Mouse (Mus musculus) liver, embryonic 11.5 days (tissue): ENCODE measurements at regions not wholly inside any gene's neighbourhood (a gene's known extent, or its start where the extent isn't known, plus 50 kb on each side); places are given as distances from the start of the nearest gene placed in this dataset.

Source experiments
- ATAC-seq: fragments of 200-750 bp; cut with Nextera tagmentation; replicated peaks from 2 replicates; pipeline ENCODE4 v1.8.0; 2017; ENCODE audit warnings: moderate number of reproducible peaks, mild to moderate bottlenecking, moderate TSS enrichment, moderate library complexity; ENCODE audit not compliant: low FRiP score
- DNase-seq: peaks from one replicate; pipeline ENCODE4 v3.0.0-alpha.2; 2017; ENCODE audit warnings: low spot score
- H3K27ac ChIP-seq: fragments of 300-500 bp; sonication (generic); 2 replicates; pipeline ENCODE4 v1.5.1; 2014; ENCODE audit warnings: mild to moderate bottlenecking, low read depth, low read length, control low read depth
- H3K27me3 ChIP-seq: fragments of 300-500 bp; sonication (generic); replicated peaks from 2 replicates; pipeline ENCODE4 v1.6.1; 2014; ENCODE audit warnings: low read length, mixed read lengths; ENCODE audit not compliant: control insufficient read depth, insufficient read depth
- H3K36me3 ChIP-seq: fragments of 300-500 bp; sonication (generic); 2 replicates; pipeline ENCODE4 v1.6.1; 2014; ENCODE audit warnings: mild to moderate bottlenecking, low read length, moderate library complexity, mixed read lengths; ENCODE audit not compliant: control insufficient read depth, insufficient read depth
- H3K4me1 ChIP-seq: fragments of 300-500 bp; sonication (generic); replicated peaks from 2 replicates; pipeline ENCODE4 v1.6.1; 2014; ENCODE audit warnings: low read length, mixed read lengths; ENCODE audit not compliant: control insufficient read depth, insufficient read depth
- H3K4me2 ChIP-seq: fragments of 300-500 bp; sonication (generic); 2 replicates; pipeline ENCODE4 v1.6.1; 2014; ENCODE audit warnings: mild to moderate bottlenecking, control low read depth, moderate library complexity
- H3K4me3 ChIP-seq: fragments of 300-500 bp; sonication (generic); 2 replicates; pipeline ENCODE4 v1.5.1; 2014; ENCODE audit warnings: low read depth, low read length, control low read depth
- H3K9ac ChIP-seq: fragments of 300-500 bp; sonication (generic); 2 replicates; pipeline ENCODE4 v1.6.1; 2014; ENCODE audit warnings: low read depth, low read length, control low read depth
- H3K9me3 ChIP-seq: fragments of 300-500 bp; sonication (generic); 2 replicates; pipeline ENCODE4 v1.6.1; 2016; ENCODE audit warnings: low read length, inconsistent platforms, mixed read lengths; ENCODE audit not compliant: control insufficient read depth
- WGBS: fragments of 180-500 bp; shearing (Covaris S2); extraction: QIAGEN DNeasy Blood & Tissue Kit; methylation state at CpG from one replicate; pipeline ENCODE4 v1.1.7; 2014; 5-methylcytosine and 5-hydroxymethylcytosine counted together

DNA sequence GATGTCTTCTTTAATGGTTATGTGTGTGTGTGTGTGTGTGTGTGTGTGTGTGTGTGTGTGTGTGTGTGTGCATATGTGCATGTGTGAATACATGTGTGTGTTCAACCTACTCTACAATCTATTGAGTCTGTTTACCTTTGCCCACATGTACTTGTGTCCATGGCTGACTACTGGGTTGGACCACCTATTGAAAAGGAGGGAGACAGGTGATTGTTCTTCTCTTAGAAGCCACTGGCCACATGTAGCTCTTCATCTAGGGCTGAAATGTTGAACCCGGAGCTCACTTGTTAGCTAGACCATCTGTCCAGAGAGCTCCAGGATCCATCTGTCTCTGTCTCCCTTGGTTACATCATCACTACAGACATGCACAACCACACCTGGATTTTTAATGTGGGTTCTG, 141.8 kb upstream of the Jade1 start:
- Histone ChIP-seq H3K4me1 (no peaks in the 10 kb centered on the region), H3K27me3 (no peaks in the 10 kb centered on the region), H3K4me2 (no peak overlapping the region), H3K4me3 (no peak overlapping the region), H3K9me3 (no peaks in the 10 kb centered on the region), H3K27ac (no peak overlapping the region), H3K9ac (no peak overlapping the region), H3K36me3 (no peaks in the 10 kb centered on the region)
- DNase-seq = no peak
- WGBS = 93% methylated on average over 1 of the region's 1 CpGs
- ATAC-seq = no peak

DNA sequence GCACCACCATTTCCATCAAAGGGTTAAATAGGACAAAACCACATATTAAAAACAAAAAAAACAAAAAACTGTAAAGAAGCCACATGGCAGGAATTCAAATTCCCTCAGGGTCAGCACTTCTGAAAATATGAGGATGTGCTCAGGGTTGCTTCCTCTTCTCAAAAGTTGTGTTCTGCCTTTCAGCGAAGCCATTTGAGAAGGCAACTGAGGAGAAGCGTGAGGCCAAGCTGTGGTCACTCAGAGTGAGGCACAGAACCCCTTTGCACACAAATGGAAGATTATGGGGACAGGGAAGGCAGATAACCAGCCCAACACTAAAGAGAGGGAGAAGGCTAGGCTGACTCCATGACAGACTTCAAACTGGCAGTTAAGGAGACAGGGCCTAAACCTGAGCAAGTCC, 142.8 kb upstream of the Jade1 start:
- Histone ChIP-seq H3K9me3 (no peaks in the 10 kb centered on the region), H3K27me3 (no peaks in the 10 kb centered on the region), H3K4me1 (no peaks in the 10 kb centered on the region), H3K4me3 (no peak overlapping the region), H3K27ac (no peak overlapping the region), H3K36me3 (no peaks in the 10 kb centered on the region), H3K9ac (no peak overlapping the region), H3K4me2 (no peak overlapping the region)
- no peak for ATAC-seq
- DNase-seq = no peak
- WGBS = 59% methylated on average over 2 of the region's 2 CpGs

DNA sequence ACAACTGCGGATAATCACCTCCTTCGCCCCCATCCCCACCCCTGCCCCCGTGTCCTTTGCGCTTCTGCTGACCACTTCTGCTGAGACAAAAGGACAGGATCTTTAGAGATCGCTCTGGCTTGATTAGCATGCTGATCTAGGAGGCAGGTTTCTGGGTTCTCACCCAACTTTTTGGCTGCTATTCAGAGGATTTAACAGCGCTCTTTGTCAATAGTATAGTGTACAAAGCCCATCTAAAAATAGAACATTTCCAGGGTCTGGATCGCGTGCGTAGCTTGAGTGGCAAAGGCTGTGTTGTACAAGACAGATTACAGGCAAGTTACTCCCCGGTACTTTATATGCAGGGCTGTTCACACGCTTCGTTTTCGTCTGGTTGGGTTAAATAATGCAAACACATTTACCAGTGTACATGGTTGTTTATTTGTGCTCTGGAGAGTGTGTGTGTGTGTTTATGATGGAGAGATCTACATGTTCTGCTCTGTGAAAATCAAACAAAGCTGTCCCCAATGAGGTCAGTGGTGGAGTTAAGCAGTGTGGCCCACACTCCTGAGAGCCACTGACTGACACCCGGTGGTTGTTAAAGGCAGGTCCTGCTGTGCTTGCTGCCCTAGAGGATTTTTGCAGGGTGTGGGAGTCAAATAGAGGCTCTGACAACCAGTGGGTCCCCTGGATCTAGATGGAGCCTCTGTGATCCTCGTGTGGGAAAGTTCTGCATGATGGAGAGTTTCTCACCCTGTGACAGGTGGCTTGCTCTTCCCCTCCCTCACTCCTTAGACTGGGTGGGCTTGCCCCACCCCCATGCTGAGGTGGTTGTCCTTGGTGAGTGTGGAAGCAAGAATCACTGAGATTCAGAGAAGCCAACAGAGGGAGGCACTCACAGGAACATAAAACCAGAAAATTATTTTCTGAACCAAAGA, 146.5 kb upstream of the Jade1 start:
- Histone ChIP-seq H3K9me3 (no peaks in the 10 kb centered on the region), H3K4me2 (peak overlapping the region; percentile 61), H3K27ac (no peak overlapping the region), H3K4me3 (peak overlapping the region; percentile 31; the same call in 1 of the 2 replicates), H3K36me3 (no peaks in the 10 kb centered on the region), H3K9ac (no peak overlapping the region), H3K27me3 (no peaks in the 10 kb centered on the region), H3K4me1 (no peaks in the 10 kb centered on the region)
- ATAC-seq = no peak
- 22% methylated on average over 15 of the region's 15 CpGs for WGBS
- no peak for DNase-seq

DNA sequence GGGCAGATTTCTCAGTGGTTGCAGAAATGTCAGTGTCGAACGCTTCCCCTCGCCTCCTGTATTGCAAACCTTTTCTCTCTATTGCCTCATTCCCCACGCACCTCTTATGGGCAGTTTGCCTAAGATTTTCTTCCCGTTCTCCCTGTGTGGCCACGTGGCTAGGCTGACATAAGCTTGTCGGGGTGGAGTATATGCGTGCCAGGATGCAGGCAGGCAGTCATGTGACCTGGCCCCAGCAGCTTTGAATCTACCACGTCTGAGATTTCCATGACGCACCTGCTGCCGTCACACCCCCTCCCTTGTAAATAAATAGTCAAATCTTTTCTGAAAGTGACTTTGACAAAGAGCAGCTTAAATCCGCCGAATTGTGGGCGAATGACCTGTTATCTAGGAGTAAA, 147.1 kb upstream of the Jade1 start:
- Histone ChIP-seq H3K4me1 (no peaks in the 10 kb centered on the region), H3K4me2 (peak overlapping the region; percentile 61), H3K9me3 (no peaks in the 10 kb centered on the region), H3K27ac (no peak overlapping the region), H3K4me3 (peak overlapping the region; percentile 31; the same call in 1 of the 2 replicates), H3K36me3 (no peaks in the 10 kb centered on the region), H3K9ac (no peak overlapping the region), H3K27me3 (no peaks in the 10 kb centered on the region)
- no peak for ATAC-seq
- peak; percentile 43 for DNase-seq
- 11% methylated on average over 14 of the region's 14 CpGs for WGBS

DNA sequence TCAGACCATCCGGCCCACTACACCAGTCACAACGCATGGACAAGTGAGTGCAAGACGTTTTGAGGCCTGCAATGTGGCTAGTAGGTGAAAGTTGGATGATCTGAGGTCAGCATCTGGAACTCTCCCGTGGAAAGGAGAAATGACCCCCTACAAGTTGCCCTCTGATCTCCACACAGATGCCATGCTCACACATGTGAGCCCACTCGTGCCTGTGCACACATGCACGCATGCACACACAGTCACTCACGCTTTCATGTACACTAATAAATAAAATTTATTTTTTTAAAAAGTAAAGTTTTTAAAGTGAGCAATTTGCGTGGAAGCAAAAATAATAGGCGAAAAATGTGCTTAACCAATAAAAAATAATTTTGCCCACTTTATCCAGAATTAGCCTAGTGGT, 147.5 kb upstream of the Jade1 start:
- Histone ChIP-seq H3K27me3 (no peaks in the 10 kb centered on the region), H3K4me2 (peak overlapping the region; percentile 61), H3K4me1 (no peaks in the 10 kb centered on the region), H3K9ac (no peak overlapping the region), H3K36me3 (no peaks in the 10 kb centered on the region), H3K27ac (no peak overlapping the region), H3K9me3 (no peaks in the 10 kb centered on the region), H3K4me3 (no peak overlapping the region)
- ATAC-seq (no peak), DNase-seq (no peak)
- 81% methylated on average over 9 of the region's 9 CpGs for WGBS

DNA sequence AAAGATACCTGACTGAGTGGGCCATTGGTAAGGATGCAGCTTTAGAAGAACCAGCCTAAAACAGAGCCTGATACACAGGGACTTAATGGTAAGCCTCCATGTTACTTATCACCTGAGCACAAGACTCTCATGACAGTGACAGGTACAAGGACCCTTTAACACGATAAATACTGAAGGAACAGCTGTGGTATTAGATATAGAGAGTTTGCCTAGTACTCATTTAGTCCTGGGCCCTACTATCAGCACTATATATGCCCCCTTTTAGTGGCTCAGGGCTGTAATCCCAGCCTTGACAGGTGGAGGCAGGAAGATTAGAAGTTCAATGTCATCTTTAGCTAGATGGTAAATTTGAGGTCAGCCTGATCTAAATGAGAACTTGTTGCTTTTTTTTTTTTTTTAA, 148.0 kb upstream of the Jade1 start:
- Histone ChIP-seq H3K36me3 (no peaks in the 10 kb centered on the region), H3K4me2 (no peak overlapping the region), H3K27ac (no peak overlapping the region), H3K4me1 (no peaks in the 10 kb centered on the region), H3K27me3 (no peaks in the 10 kb centered on the region), H3K9me3 (no peaks in the 10 kb centered on the region), H3K4me3 (no peak overlapping the region), H3K9ac (no peak overlapping the region)
- WGBS = 67% methylated on average over 1 of the region's 1 CpGs
- DNase-seq (no peak), ATAC-seq (no peak)

DNA sequence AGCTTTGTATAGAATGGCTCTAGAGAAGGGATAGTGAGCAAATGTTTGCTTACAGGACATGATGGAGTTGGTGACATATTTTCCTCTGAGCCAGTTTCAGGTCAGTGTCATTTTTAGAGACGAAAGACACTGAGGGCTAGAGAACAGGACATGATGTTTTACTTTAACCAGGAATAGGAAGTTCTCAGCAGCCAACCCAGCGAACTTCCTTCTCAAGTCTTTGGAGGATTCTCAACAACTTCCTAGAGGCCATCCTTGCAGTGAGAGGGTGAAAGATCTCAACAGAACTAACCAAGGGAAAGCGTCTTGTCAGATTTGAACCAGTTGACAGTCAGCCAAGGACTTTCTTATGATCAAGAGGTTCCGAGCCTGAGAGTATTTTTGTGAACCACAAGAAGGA, 153.7 kb upstream of the Jade1 start:
- Histone ChIP-seq H3K4me1 (no peaks in the 10 kb centered on the region), H3K36me3 (no peaks in the 10 kb centered on the region), H3K4me3 (no peak overlapping the region), H3K9me3 (no peaks in the 10 kb centered on the region), H3K9ac (no peak overlapping the region), H3K27ac (no peak overlapping the region), H3K27me3 (no peaks in the 10 kb centered on the region), H3K4me2 (no peak overlapping the region)
- WGBS = 70% methylated on average over 4 of the region's 4 CpGs
- ATAC-seq (no peak), DNase-seq (no peak)

DNA sequence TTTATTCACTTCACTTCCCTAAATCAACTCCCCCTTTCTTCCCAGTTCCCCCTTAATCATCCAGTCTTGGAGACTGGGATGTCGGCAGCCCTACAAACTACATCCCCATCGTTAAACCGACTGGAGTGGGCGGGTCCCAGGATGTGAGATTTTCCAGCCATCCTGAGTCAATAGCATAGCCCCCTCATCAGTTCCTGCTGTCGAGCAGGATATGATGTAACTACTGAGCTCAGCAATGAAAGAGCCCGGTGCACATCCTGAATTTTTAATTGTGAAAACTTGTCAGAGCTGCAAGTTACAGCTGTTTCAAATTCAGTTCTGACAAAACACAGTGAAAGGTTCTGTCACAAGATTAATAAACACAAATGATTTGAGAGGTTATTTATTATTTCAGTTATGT, 165.7 kb upstream of the Jade1 start:
- Histone ChIP-seq H3K9ac (no peak overlapping the region), H3K27me3 (no peaks in the 10 kb centered on the region), H3K27ac (no peak overlapping the region), H3K4me3 (no peak overlapping the region), H3K4me1 (no peaks in the 10 kb centered on the region; the same call in 1 of the 2 replicates), H3K4me2 (no peak overlapping the region), H3K9me3 (no peaks in the 10 kb centered on the region), H3K36me3 (no peaks in the 10 kb centered on the region)
- WGBS = 43% methylated on average over 6 of the region's 6 CpGs
- DNase-seq (no peak), ATAC-seq (no peak)
